Mouse (Mus musculus) thymus, postnatal 25 days (tissue): ENCODE measurements around the gene Csgalnact2.

Experiments
- DNase-seq: peaks from one replicate; pipeline ENCODE4 v3.0.0; 2022

The Csgalnact2 gene

DNA sequence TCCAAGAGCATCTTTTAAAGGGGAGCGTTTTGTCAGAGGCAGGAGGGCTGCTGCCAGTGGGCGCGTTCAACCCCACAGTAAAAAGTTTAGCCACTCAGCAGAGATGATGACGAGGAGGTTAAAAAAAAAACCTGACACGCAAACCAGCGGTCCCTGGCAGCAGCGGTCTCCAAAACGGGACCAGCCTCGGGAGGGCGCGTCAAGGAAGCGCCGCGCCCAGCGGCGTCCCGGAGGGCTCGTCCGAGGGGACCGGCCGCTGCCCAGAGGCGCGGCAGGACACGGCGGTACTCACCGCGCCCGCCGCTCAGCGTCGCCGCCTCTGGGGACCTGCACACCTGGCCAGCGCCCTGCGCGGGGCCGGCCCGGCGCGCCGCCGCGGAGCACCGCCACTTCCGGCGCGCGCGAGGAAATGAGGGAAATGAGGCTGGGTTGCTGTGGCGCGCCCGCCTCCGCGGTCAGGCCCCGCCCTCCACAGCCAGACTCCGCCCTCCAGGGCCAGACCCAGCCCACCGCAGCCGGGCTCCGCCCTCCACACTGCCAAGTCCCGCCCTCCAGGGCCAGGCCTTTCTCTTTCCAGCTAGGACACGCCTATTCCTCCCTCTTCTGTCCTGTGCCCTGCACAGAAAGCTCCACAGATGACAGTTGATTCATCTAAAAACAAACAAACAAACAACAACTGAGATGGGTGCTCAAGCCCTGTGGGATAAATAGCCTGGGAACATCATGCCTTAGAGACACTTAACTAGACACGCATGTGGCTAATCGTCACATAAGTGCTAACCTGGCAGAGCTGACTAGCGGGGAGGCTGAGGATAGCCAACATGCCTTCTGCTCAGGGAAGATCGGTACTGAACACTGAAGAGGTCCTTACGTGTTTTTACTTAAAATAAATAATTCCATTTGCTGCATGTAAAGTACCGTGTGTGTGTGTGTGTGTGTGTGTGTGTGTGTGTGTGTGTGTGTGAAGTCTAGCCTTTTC lies at the start of gene Csgalnact2:
TSS of gene Csgalnact2 (minus strand) at position 410 of the 979 bp plus-strand sequence.
- peak; percentile 96 for DNase-seq

DNA sequence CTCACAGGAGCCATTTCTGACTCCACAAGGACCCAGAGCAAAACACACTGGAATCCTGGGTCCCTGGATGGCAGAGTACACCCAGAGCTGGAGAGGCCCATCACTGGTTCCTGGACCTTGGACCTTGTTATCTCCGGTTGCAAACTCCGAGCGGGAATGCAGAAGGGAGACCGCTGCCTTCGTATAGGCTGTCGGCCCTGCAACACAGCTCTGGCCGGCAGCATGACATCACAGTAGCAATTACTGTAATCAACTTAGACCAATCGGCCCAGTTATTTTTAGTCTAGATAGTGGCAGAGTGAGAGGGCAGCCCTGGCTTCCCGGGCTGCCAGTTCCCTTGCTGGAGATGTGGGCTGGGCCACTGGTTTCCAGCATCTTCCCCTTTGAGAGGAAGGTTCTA lies 49.7 kb upstream of the Csgalnact2 start:
- no peak for DNase-seq

DNA sequence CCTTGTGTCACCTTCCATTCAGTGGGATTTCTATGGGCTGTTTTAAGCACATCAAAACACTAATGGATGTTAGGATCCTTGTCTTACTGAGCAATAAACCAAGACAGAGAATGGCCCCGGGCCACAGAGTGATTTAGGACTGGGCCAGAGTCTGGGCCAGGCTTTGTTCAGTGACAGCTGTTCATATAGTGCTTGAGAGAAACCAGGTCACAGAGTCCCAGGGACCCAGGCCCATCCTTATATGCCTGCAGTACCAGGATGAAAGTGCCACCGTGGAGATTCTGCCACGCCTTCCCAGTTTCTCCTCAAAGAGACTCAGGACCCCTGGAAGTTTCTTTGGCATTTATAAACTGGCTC lies 48.3 kb upstream of the Csgalnact2 start:
- DNase-seq, result no peak

DNA sequence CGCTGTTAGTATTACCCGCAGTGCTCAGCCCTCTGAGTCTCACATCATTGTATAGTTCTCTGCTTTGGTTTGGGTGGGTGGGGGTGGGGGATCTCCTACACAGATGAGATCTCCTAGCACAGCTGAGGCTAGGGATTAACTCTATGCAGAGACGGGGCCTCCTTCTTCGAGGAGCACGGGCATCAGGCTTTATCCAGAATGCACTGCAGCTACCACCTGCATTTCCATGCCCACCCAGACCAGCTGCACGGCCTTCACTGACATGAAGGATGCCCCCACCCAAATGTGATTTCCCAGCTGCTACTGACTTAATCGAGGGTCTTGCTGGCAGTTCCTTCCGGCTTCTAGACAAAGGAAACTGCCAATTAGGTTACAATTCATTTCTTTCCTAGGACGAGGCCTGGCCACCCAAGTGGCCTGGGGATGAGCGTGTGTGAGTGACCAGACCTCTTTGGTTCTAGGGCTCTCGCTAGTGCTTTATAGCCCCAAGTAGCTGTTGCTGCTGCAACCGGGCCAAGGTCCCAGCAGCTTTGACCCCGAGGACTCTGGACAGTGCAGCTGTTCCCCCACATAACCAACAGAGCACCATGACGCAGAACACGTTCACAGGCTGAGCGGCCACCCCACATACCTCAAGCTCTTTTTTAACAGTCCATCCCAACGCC lies 47.8 kb upstream of the Csgalnact2 start:
- no peak for DNase-seq

DNA sequence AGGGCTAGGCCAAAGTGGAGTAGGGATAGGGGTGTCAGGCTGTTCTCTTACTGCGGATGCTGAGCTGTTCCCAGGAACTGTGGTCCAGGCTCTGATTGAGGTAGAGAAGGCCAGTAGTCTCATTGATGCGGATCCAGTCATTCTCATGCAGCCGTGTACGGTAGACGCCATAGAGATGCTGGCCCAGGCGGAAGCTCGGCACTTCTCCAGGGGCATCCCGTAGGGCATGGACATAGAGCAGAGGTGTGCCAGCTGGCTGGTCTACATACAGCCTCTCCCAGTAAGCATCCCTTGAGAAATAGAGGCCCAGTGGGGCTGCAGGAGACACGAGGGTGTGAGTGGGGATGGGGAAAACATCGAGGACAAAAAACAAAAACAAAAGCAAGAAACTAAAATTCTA lies 45.2 kb upstream of the Csgalnact2 start:
- DNase-seq, result no peak

DNA sequence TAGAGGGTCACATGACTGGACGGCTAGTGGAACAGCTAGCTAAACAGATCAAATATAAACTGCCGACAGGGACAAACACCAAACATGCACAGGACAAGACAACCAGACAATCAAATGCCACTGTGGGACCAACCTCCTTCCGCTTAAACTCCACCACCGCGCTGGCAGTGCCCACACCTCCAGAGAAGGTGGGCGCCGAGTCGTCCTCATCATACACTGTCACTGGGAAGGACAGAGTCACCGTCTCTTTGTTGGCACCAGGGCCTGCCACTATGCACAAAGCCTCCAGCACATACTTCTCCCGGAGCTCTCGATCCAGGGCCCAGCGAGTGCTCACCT lies 41.1 kb upstream of the Csgalnact2 start:
- DNase-seq, result no peak

DNA sequence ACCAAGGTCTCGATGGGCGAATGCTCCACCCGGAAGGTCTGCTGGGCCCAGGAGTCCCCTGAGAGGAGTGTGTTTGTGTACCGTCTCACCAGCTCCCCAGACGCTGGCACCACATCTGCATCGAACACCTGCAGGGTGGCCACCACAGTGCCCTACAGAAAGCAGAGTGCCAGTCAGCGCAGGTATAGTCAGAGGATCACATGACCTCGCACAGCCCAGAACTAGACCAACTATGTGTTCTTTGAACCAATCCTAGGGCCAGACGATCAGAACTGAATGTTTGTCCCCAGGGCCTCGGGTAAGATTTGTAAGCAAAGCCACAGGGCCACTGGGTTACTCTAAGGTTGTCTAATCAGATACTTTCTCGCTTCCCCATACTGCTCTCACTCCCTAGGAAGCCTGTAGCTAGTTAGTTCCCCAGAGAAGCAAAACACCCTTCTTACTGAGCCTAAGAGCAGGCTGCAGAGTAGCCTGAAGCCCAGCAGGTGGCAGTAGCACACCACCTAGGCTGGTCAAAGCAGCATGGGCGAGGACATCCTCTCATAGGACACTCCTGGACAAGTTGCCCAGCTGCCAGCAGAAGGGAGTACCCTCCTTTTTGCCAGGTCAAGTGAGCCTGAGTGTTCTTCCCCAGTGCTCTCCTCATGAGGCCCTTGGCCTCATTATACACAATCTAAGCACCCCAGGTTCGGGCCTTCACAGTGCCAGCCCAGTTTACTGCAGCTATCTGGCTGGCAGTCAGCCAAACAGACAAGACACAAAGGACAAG lies 40.6 kb upstream of the Csgalnact2 start:
- peak; percentile 53 for DNase-seq

DNA sequence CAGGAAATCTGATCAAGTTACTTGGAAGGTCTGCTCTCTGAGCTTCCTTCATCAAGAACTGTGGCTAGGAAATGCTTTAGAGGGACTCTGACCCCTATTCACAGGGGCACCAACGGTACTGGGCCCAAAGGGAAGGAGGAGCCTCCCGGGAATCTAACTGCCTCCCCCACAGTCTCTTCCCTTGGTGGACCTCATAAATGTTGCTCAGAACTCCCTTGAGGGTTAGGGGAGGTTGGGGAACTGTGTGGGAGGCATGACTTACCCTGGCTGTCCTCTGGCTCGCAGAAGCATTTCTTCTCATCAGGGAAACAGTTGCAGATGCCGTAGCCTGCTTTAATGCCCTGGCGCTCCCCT lies 35.0 kb upstream of the Csgalnact2 start:
- DNase-seq, result no peak

DNA sequence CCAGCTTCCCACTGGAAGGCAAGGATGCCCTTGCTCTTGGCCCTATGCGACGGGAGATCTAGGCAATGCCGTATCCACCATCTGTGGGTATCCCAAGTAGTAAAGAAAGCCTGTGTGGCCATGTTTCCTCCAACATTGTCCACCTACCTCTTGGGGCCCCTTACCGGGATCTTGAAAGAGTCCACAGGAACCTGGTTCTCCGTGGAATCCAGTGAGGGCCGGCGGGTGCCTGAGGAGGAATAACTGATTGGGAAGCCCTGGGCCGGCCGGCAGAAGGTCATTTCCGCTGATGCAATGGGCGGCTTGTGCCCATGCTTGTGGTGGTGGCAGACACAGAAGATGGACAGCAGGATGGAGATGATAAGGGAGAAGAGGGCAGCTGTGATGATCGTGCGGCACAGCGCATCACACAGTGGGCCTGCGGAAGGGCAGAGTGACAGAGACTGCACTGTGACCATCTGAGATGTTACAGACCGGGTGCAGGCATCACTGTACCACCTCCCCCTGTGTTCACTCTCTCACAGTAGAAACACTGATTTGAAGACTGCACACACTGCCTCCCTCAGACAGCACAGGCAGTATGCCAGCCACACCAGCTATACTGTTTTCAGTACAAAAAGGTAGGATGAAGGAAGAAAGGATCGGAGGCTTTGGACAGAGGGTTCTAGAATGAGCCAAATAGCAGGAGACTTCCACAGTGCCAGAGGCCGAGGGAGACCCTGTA lies 34.5 kb upstream of the Csgalnact2 start:
- no peak for DNase-seq

DNA sequence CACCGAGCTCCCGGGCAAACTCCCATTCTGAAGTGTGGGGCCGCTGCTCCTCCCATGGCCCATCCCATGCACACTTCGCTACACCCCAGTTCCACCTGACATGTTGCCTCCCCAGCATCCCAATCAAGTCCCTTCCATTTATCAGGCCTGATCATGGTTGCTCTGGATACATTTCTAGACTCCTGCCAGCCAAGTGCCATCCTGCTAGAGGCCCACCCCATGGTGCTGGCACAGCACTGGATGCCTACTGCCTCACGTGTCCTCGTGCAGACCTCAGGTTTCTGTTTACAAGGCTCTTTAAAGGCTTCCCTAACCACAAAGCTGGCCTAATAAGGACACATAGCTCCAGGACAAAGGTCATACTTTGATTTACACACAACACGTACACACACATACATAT lies 32.4 kb upstream of the Csgalnact2 start:
- DNase-seq, result no peak

DNA sequence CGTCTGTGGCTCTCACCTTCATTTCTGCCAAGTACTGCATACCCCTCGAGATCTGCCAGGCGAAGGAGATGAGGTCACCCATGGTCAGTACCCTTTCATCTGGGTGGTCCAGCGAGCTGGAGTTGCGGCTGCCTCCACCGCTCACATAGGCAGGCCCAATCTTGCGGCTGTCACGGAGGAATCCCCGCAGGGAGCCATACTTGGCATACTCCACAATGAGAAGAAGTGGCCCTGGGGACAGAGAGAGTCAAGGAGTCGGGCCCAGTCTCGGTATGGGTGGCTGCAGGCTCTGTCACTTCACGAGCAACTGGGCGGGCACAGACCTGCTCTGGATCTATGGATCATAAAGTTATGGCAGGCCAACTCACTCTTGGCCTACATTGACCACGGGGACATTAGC lies 29.2 kb upstream of the Csgalnact2 start:
- no peak for DNase-seq

DNA sequence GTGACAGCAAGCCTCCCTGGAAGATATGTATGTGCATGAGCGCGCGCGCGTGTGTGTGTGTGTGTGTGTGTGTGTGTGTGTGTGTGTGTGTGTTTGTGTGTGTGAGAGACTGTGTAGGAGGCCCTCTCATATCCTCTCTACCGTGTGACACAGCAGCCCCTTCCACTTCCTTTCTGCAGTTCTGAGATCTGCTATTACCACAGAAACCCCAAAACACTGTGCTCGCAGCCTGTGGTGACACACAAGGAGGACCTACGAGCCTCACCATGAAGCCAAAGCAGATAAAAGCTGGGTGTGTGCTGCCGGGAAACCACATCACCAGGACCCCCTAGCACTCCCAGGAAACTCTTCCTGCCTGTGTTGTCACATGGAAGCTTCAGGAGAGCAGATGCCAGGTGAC lies 28.1 kb upstream of the Csgalnact2 start:
- peak; percentile 69 for DNase-seq

DNA sequence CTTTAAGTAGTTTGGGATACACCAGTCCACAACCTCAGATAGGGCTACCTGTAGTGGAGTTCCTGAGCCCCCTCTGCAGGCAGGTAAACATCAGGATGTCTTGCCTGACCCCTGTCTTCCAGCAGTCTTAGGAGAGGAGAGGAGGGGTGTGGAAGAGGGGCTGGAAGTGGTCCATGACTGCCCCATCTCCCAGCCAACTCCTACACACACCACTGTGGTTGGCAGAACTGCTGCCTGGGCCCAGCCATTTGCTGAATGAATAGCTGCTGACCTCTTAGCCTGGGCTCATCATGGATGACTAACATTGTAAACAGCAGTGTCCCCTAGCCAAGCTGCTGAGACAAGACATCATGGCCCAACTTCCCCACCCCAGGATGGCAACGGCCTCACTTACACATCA lies 26.6 kb upstream of the Csgalnact2 start:
- DNase-seq, result no peak

DNA sequence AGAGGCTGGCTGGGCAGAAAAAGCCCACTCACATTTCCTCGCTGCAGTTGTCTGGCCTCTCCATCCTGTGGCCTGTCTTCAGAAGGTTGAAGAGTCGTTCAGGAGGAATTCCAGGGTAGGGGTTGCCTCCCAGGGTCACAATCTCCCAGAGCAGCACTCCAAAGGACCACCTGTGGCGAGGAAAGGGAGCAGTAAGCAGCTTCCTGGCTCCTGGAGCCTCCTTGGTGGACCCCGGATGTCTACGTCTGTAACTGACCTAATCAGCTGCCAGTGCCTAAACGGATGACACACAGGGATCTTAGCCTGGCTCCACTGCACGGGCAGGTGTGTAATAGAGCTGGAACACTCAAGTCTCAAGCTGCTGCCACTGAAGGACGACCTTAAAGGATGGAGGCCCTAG lies 25.8 kb upstream of the Csgalnact2 start:
- no peak for DNase-seq

DNA sequence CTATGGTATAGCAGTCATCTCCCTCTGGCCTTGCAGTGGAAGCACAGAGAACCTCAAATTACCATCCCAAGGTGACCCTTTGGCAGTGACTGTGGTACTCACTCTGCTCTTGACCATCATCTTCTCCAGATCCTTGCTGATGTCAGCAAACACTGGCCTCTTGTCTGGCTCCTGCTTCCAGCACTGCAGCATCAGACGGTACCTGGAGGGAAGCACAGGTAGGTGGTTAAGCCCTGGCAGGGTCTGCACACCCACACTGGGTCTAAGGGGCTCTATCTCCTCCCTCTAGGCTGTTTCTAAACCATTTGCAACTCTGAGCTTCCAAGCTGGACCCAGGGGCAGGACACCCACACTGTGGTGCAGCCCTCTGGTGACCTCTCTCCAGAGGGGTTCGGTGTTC lies 24.1 kb upstream of the Csgalnact2 start:
- no peak for DNase-seq

DNA sequence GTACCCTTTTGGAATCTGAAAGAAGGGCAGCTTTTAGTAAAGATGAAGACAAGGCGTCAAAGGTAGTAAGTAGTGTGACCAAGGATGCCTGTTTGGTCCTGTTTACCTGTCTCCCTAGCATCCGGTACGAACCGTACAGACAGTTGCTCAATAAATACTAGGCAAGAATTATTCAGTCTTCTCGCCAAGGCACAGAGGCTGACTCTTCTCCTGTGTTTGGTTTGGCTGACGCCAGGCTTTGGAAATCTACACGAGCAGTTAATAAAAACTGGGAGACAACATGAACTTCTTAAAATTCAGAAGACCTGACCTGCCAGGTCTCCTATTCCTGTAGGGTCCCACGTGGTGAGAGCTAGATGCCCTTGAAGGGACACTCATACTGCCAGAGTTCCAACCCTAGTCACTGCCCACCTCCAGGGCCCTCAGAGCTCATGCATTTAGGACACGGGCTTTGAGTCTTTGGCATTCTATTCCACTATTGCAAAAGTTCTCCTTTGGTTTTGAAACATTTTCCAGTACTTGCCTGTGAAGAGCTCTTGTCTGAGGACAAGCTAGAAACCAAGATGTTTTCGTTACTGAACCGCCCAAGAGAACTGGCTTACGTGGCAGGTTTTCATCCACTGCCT lies 23.6 kb upstream of the Csgalnact2 start:
- DNase-seq, result no peak

DNA sequence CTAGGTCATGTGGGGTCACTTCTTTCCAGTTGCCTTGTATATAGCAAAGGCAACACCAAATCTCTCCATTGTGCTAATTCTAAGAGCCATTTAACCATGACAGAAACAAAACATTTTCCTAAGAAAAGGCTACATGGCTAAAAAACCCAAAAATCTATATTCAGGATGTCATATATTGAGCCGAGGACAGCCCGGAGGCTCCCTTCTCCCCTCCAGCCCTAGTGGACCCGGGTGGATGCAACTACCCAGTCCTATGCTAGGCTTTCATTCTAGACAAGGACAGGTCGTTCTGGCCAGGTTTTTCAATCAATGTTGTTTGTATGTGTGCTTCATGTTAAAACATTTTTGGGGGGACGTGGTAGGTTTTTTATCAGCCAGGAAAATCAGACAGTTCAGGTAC lies 14.2 kb upstream of the Csgalnact2 start:
- DNase-seq, result no peak

DNA sequence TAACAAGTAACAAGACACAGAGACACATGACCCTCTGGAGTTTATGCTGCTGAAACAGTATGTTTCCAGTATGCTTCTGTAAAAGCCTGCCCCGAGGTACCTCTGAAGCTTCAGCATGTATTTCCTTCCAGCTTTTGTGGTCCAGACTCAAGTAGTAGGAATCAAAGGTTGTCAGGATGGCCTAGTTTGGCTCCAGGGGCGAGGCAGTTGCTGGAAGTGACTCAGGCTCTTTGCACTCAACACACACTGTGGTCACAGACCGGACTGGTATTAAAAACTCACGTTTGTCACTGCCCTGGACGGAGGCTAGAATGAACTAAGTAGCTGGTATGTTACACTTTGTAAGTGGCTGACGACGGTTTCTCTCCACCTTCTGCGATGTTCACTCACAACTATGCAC lies 12.0 kb upstream of the Csgalnact2 start:
- no peak for DNase-seq

DNA sequence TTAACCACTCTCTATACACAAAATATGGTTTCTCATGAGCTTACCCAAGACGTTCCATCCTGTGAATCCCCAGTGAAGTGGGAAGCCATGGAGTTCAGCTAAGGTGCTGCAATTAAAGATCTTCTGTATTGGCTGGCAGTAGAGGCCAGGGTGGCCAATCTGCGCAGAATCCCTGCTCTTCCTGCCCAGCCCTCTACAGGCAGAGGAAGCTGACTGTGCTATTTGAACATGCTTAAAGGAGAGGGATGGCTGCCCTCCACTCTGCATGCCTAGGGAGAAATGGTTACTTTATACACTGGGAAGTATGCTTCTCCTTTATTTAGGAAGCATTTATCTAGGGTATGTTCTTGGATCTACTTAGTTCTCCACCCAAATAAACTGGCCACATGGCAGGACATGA lies 11.6 kb upstream of the Csgalnact2 start:
- DNase-seq, result no peak

DNA sequence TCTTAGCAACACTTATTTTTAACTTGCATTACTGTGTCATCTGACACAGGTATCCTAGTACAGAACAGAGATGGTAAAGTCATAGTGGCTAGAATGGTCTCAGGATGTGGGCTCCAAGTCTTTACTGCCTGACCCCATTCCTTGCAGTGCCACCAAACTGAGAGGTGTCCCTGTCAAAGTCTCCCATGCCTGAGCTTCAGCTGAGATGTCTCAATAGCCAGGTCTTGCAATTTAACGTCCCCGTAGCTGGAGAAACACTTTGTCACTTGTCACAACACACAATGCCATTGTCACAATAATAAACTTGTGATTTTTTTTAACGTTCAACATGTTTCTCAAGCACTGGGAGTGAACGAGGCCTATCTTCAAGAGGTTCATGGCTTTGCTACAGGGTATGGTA lies 11.2 kb upstream of the Csgalnact2 start:
- DNase-seq, result no peak

DNA sequence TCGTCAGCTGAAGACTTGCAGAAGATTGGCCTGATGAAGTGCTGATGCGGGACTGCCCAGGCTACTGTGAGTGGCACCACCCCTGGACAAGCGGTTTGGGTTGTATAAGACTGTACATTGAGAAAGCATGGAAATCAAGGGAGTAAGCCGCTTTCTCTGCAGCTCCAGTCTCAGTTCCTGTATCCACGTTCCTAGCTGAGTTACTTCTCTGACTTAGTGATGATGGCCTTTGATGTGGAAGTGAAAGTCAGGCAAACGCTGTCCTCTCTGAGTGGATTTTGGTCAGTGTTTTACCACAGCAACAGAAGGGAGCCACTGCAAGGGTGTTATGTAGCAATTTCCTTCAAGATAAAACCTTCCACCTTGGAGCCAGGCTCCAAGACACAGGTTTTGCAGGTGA lies 2.0 kb upstream of the Csgalnact2 start:
- DNase-seq, result no peak

DNA sequence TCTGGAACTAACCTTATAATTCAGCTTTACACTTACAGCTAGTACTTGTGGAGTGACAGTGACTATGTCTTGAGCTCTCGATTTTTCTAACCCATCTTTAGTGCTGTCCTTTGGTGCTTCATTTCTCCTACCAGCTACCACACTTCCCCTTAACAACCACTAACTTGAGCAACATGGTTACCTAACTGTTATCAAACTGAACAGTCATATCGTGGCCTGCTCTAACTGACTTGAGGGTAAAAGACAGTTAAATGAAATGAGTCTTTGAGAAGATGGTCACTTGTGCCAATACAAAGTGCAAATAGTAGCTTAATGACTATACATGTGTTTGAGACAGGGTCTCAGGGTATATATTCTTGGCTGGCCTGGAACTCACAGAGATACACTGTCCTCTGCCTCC lies 1.8 kb downstream of the Csgalnact2 start:
- no peak for DNase-seq

DNA sequence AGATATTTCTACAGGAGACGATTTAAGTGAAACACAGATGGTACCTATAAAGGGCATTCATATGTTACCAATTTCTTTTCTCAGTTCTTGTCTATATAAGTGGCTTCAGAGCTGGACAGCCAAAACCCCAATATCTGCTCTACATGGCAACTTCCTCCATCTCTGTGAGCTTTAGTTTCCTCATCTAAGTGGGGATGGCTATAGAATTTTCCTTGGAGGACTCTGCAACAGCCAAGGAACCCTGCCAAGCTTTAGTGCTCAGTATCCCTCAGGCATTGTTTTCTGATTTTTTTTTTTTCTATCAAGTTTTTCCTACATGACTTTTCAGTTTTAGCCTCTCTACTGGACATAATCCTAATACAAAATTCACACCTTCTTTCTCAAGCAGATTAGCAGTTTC lies 4.5 kb downstream of the Csgalnact2 start:
- no peak for DNase-seq
